Mouse (Mus musculus) megakaryocyte, embryonic 14.5 days (primary cell): ENCODE measurements around the gene Tmprss12. TPM values are rescaled to one million over a fixed set of nuclear protein-coding genes. Genes with fewer than 3 reads are reported as not detected.

Source experiments
- H3K27me3 ChIP-seq: replicated peaks from 2 replicates; pipeline ENCODE3; 2012; ENCODE audit warnings: inconsistent platforms
- H3K36me3 ChIP-seq: replicated peaks from 2 replicates; pipeline ENCODE3; 2012; ENCODE audit warnings: low read length, inconsistent platforms, mixed read lengths
- H3K4me1 ChIP-seq: 2 replicates; pipeline ENCODE4 v1.6.1; 2012; ENCODE audit warnings: inconsistent platforms
- H3K4me3 ChIP-seq: replicated peaks from 2 replicates; pipeline ENCODE3; 2012; ENCODE audit warnings: moderate library complexity, mild to moderate bottlenecking, inconsistent platforms
- H3K9me3 ChIP-seq: 2 replicates; pipeline ENCODE4 v1.6.1; 2012; ENCODE audit warnings: inconsistent platforms
- FLI1 ChIP-seq: IDR thresholded peaks from 2 replicates; pipeline ENCODE4 v1.6.1; 2012; ENCODE audit warnings: low read length, inconsistent platforms, mixed read lengths
- GATA1 ChIP-seq: IDR thresholded peaks from 3 replicates; pipeline ENCODE4 v1.6.1; 2012; ENCODE audit warnings: mixed read lengths, low read length, inconsistent platforms, borderline replicate concordance
- polyA plus RNA-seq: library from polyadenylated mRNA; stranded (reverse); fragments of >175 nt; gene quantifications from 2 replicates; pipeline ENCODE4 v1.2.3, GENCODE M21; 2012; ENCODE audit warnings: low replicate concordance; ENCODE audit not compliant: insufficient read depth

The Tmprss12 gene
- polyA plus RNA-seq, 1 experiment, result not detected

- Histone ChIP-seq H3K9me3 (peaks cover 18% of the 10 kb centered on the region), H3K36me3 (no peaks in the 10 kb centered on the region), H3K27me3 (no peaks in the 10 kb centered on the region), H3K4me1 (no peaks in the 10 kb centered on the region), H3K4me3 (no peak overlapping the region)
- TF ChIP-seq GATA1 (no peak), FLI1 (no peak)
Measured at GRCm38 (mm10) chr15:100274790-100275559, 5.7 kb upstream of the Tmprss12 start.

DNA sequence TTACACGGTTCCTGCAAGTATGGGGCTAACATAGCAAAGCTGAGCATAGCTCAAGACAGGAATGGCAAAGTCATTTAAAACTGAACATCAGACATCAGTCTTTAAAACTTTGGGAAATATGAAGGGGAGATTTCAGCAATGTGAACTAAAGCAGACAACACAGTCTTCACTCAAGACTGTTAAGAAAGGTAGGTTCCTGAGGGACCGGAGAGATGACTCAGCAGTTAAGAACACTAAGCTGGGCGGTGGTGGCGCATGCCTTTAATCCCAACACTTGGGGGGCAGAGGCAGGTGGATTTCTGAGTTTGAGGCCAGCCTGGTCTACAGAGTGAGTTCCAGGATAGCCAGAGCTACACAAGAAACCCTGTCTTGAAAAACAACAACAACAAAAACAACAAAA, 4.2 kb upstream of the Tmprss12 start:
- TF ChIP-seq GATA1 (no peak), FLI1 (no peak)
- peaks cover 2% of the 10 kb centered on the region for H3K36me3 ChIP-seq
- H3K27me3 ChIP-seq, result no peaks in the 10 kb centered on the region
- peaks cover 20% of the 10 kb centered on the region for H3K9me3 ChIP-seq
- no peaks in the 10 kb centered on the region for H3K4me1 ChIP-seq
- H3K4me3 ChIP-seq, result no peak overlapping the region

GRCm38 (mm10) chr15:100277586-100277985, 3.1 kb upstream of the Tmprss12 start:
- TF ChIP-seq FLI1, result no peak
- no peak for TF ChIP-seq GATA1
- Histone ChIP-seq H3K9me3 (peaks cover 18% of the 10 kb centered on the region), H3K36me3 (peaks cover 2% of the 10 kb centered on the region)

DNA sequence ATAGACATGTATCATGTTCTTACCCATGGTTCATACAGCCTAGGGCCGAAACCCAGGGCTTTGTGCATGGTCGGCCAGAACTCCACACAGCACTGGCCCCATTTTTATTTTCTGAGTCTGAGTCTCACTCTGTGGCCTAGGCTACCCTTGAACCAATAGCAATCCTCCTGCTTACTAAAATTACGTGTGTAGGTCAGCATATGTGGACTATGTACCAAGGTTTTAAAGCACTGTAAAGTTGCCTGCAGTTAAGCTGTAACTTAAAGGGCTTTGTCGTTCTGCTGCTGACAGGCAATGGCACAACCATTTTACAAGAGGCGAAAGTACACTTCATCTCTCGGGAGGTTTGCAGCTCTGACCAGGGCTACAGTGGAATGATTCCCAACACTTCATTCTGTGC, 8.3 kb downstream of the Tmprss12 start:
- TF ChIP-seq FLI1, result no peak
- TF ChIP-seq GATA1, result no peak
- no peaks in the 10 kb centered on the region for H3K36me3 ChIP-seq

More at GRCm38 (mm10) chr15:100277586-100277985, 3.1 kb upstream of the Tmprss12 start:
- Histone ChIP-seq H3K4me3 (no peak overlapping the region), H3K27me3 (peaks cover 1% of the 10 kb centered on the region), H3K4me1 (no peaks in the 10 kb centered on the region)

GRCm38 (mm10) chr15:100290858-100291257, 10.2 kb downstream of the Tmprss12 start:
- H3K9me3 ChIP-seq, result 0 out of 2 replicates have a peak, but pooled peaks cover 4% of the 10 kb centered on the region
- TF ChIP-seq FLI1, result no peak
- TF ChIP-seq GATA1, result no peak
- H3K4me3 ChIP-seq, result no peak overlapping the region
- H3K27me3 ChIP-seq, result peaks cover 3% of the 10 kb centered on the region
- H3K4me1 ChIP-seq, result no peaks in the 10 kb centered on the region; the same call in none of the 2 replicates
- H3K36me3 ChIP-seq, result no peaks in the 10 kb centered on the region

More for the DNA sequence above, 8.3 kb downstream of the Tmprss12 start:
- H3K27me3 ChIP-seq, result peaks cover 5% of the 10 kb centered on the region
- H3K4me3 ChIP-seq, result no peak overlapping the region
- no peaks in the 10 kb centered on the region; the same call in 1 of the 2 replicates for H3K4me1 ChIP-seq
- 0 out of 2 replicates have a peak, but pooled peaks cover 4% of the 10 kb centered on the region for H3K9me3 ChIP-seq

DNA sequence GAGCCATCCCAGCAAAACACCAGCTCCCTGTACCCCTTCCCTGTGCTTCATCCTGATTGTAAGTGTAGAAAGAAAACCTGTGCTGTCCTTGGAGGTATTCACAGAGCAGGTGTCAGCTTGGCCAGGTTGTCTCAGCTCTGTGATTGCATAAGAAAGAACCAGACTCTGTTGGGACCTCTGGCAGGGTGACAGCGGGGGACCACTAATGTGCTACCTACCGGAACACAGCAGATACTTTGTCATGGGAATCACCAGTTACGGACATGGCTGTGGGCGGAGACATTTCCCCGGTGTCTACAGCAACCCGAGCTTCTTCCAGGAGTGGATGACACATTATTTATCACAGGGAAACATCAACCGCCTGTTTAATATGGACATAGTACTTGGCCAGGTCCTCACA, 11.7 kb downstream of the Tmprss12 start:
- Histone ChIP-seq H3K36me3 (no peaks in the 10 kb centered on the region), H3K4me1 (no peaks in the 10 kb centered on the region; the same call in none of the 2 replicates), H3K9me3 (0 out of 2 replicates have a peak, but pooled peaks cover 4% of the 10 kb centered on the region), H3K4me3 (no peak overlapping the region), H3K27me3 (peaks cover 3% of the 10 kb centered on the region)
- TF ChIP-seq GATA1 (no peak), FLI1 (no peak)

DNA sequence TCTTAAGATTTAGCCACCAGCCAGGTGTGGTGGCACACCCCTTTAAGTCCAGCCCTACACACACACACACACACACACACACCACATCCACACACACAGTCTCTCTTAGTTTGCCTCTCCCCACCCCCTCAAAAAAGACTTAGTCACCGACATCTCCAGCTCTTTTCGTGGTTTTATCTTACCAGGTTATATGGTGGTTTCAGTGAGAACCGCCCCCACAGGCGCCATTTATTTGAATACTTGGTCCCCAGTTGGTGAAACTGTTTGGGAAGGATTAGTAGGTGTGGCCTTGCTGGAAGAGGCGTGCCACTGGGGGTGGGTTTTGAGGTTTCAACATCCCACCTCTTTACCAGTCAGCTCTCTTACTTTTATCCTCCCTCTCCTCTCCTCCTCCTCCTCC, 17.2 kb downstream of the Tmprss12 start:
- Histone ChIP-seq H3K9me3 (peaks cover 18% of the 10 kb centered on the region), H3K4me1 (peaks cover 7% of the 10 kb centered on the region), H3K27me3 (peaks cover 11% of the 10 kb centered on the region), H3K36me3 (no peaks in the 10 kb centered on the region), H3K4me3 (no peak overlapping the region)
- TF ChIP-seq FLI1 (no peak), GATA1 (no peak)

- TF ChIP-seq GATA1 (no peak), FLI1 (no peak)
- Histone ChIP-seq H3K36me3 (no peaks in the 10 kb centered on the region), H3K27me3 (peaks cover 11% of the 10 kb centered on the region), H3K4me1 (peaks cover 27% of the 10 kb centered on the region), H3K4me3 (no peak overlapping the region), H3K9me3 (peaks cover 18% of the 10 kb centered on the region)
Measured at GRCm38 (mm10) chr15:100300499-100300898, 19.9 kb downstream of the Tmprss12 start.

GRCm38 (mm10) chr15:100301556-100301955, 20.9 kb downstream of the Tmprss12 start:
- no peak overlapping the region for H3K4me3 ChIP-seq
- TF ChIP-seq FLI1 (no peak), GATA1 (no peak)
- peaks cover 31% of the 10 kb centered on the region for H3K4me1 ChIP-seq
- no peaks in the 10 kb centered on the region for H3K36me3 ChIP-seq
- peaks cover 18% of the 10 kb centered on the region for H3K9me3 ChIP-seq
- H3K27me3 ChIP-seq, result peaks cover 11% of the 10 kb centered on the region

- TF ChIP-seq FLI1 (no peak), GATA1 (no peak)
- H3K4me3 ChIP-seq, result no peak overlapping the region
- H3K4me1 ChIP-seq, result peaks cover 31% of the 10 kb centered on the region
- peaks cover 11% of the 10 kb centered on the region for H3K27me3 ChIP-seq
- H3K9me3 ChIP-seq, result peaks cover 8% of the 10 kb centered on the region
- no peaks in the 10 kb centered on the region for H3K36me3 ChIP-seq
Measured at GRCm38 (mm10) chr15:100303428-100304018, 22.9 kb downstream of the Tmprss12 start.
